Mouse (Mus musculus) E14TG2a.4 (cell line): ENCODE measurements around the gene Elf1.

Source experiments
- CTCF ChIP-seq: conservative IDR thresholded peaks from 2 replicates; pipeline ENCODE4 v1.5.1; 2014; ENCODE audit warnings: low read length
- NANOG ChIP-seq: IDR thresholded peaks from 2 replicates; pipeline ENCODE4 v1.6.1; 2014; ENCODE audit warnings: borderline replicate concordance, low read length, mixed read lengths

- TF ChIP-seq CTCF, result peak; percentile 92
- TF ChIP-seq NANOG, result no peak
These were observed 81.8 kb downstream of the Elf1 start for GRCm38 (mm10) chr14:79562745-79563144.
